Mouse (Mus musculus): ENCODE results near the gene Btbd35f10. TPM values are rescaled to one million over a fixed set of nuclear protein-coding genes. Genes with fewer than 3 reads are reported as not detected.
"Not testable (repeated sequence)": the region's sequence is repeated elsewhere in the genome, so short reads cannot be mapped to it uniquely, and the experiment has no call there.

The Btbd35f10 gene
- polyA plus RNA-seq (2015; fragmentation: Nextera tagmentation; extraction: Ambion mirVana), result not detected in 2 replicates

GRCm38 (mm10) chrX:3752785-3753184, at the start of gene Btbd35f10:
Btbd35f10 (minus strand) TSS chrX:3752885.
- H3K4me2 ChIP-seq; H3K4me1 ChIP-seq (replicated peaks); H3K9ac ChIP-seq; H3K27ac ChIP-seq; H3K27me3 ChIP-seq; H3K9me3 ChIP-seq (replicated peaks); H3K4me3 ChIP-seq; H3K36me3 ChIP-seq; ATAC-seq (replicated peaks; ENCODE audit: insufficient number of reproducible peaks, insufficient read depth, low FRiP score, low read depth): not testable (repeated sequence)
- no CpG with 5 or more reads among the region's 3 CpGs for WGBS

Other genes starting within 250 kb of the Btbd35f10 start
- gene Btbd35f18, start 52.7 kb downstream of the Btbd35f10 start, polyA plus RNA-seq (2015; fragmentation: Nextera tagmentation; extraction: Ambion mirVana), result not detected in 2 replicates
- gene Btbd35f16, start 204.1 kb upstream of the Btbd35f10 start, polyA plus RNA-seq (2015; fragmentation: Nextera tagmentation; extraction: Ambion mirVana), result not detected in 2 replicates